Mouse (Mus musculus) olfactory bulb, adult 2 months (tissue): ENCODE data around the gene Ankrd11.

Source experiments
- CTCF ChIP-seq: fragments of 200-500 bp; IDR thresholded peaks from 2 replicates; pipeline ENCODE4 v1.5.1; 2012; ENCODE audit warnings: low read depth, mild to moderate bottlenecking, low read length, moderate library complexity; ENCODE audit not compliant: insufficient read depth
- POLR2A ChIP-seq: fragments of 200-500 bp; IDR thresholded peaks from 2 replicates; pipeline ENCODE4 v1.6.1; 2012; ENCODE audit warnings: mild to moderate bottlenecking, low read depth, low read length, moderate library complexity; ENCODE audit not compliant: insufficient read depth

DNA sequence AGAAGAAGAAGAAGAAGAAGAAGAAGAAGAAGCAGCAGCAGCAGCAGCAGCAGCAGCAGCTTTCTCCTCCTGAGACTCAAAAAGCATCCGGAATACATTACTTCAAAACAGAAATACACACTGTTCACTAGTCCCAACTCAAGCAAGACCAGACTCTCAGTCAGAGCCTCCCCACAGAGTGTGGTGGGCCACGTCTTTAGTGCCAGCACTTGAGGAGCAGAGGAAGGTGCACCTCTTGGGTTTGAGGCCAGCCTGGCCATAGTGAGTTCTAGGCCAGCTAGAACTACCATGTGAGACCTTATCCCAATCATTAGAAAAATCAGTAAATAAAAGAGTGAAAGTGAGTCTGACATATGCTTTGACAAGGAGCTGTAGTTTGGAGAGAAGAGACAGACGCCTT, 57.9 kb downstream of the Ankrd11 start:
- TF ChIP-seq POLR2A (no peak), CTCF (no peak)
